Mouse (Mus musculus) MEL (cell line): Measurements from ENCODE around the gene Art2b.

Source experiments
- CHD2 ChIP-seq: IDR thresholded peaks from 2 replicates; pipeline ENCODE4 v1.6.1; 2011; ENCODE audit warnings: low read length, improper control_type of control experiment
- CTCF ChIP-seq, 3 experiments: IDR thresholded peaks in 2 of 3; conservative IDR thresholded peaks in 1 of 3; 2 replicates each; pipeline ENCODE4 v1.5.1; 2011 to 2012; ENCODE audit warnings: low read length in 3 of 3, low read depth in 2 of 3, mild to moderate bottlenecking in 2 of 3, improper control_type of control experiment in 1 of 3, inconsistent platforms in 1 of 3, mixed read lengths in 1 of 3, moderate library complexity in 1 of 3; ENCODE audit not compliant: control insufficient read depth in 1 of 3, insufficient read depth in 1 of 3, poor library complexity in 1 of 3, severe bottlenecking in 1 of 3
- E2F4 ChIP-seq: IDR thresholded peaks from 2 replicates; pipeline ENCODE4 v1.6.1; 2011; ENCODE audit warnings: low read depth, low read length, improper control_type of control experiment, borderline replicate concordance
- ELF1 ChIP-seq: IDR thresholded peaks from 2 replicates; pipeline ENCODE4 v1.6.1; 2014; ENCODE audit warnings: low read depth, mild to moderate bottlenecking, inconsistent platforms, low read length, improper control_type of control experiment, moderate library complexity
- EP300 ChIP-seq, 2 experiments: IDR thresholded peaks; 2 replicates each; pipeline ENCODE4 v1.6.1; 2011; ENCODE audit warnings: improper control_type of control experiment in 2 of 2, low read length in 2 of 2, low read depth in 1 of 2, mild to moderate bottlenecking in 1 of 2
- GATA1 ChIP-seq: IDR thresholded peaks from 2 replicates; pipeline ENCODE4 v1.6.1; 2011; ENCODE audit warnings: low read depth, low read length, improper control_type of control experiment
- NELFE ChIP-seq: IDR thresholded peaks from 2 replicates; pipeline ENCODE4 v1.6.1; 2011; ENCODE audit warnings: low read depth, low read length, improper control_type of control experiment
- POLR2A ChIP-seq, 2 experiments: IDR thresholded peaks; 2 replicates each; pipeline ENCODE4 v1.6.1; 2011 to 2012; ENCODE audit warnings: low read length in 2 of 2, mild to moderate bottlenecking in 2 of 2, control low read depth in 1 of 2, improper control_type of control experiment in 1 of 2, low read depth in 1 of 2, moderate library complexity in 1 of 2; ENCODE audit not compliant: control insufficient read depth in 1 of 2, insufficient read depth in 1 of 2, poor library complexity in 1 of 2
- POLR2AphosphoS2 ChIP-seq: IDR thresholded peaks from 2 replicates; pipeline ENCODE4 v1.6.1; 2011; ENCODE audit warnings: low read length, improper control_type of control experiment
- SMC3 ChIP-seq: IDR thresholded peaks from 2 replicates; pipeline ENCODE4 v1.6.1; 2011; ENCODE audit warnings: low read depth, low read length, improper control_type of control experiment
- TAL1 ChIP-seq: IDR thresholded peaks from 2 replicates; pipeline ENCODE4 v1.6.1; 2012; ENCODE audit warnings: mild to moderate bottlenecking, inconsistent platforms, low read length, moderate library complexity, mixed read lengths
- TCF12 ChIP-seq: IDR thresholded peaks from 2 replicates; pipeline ENCODE4 v1.6.1; 2014; ENCODE audit warnings: low read depth, mild to moderate bottlenecking, inconsistent platforms, low read length, improper control_type of control experiment, moderate library complexity

DNA sequence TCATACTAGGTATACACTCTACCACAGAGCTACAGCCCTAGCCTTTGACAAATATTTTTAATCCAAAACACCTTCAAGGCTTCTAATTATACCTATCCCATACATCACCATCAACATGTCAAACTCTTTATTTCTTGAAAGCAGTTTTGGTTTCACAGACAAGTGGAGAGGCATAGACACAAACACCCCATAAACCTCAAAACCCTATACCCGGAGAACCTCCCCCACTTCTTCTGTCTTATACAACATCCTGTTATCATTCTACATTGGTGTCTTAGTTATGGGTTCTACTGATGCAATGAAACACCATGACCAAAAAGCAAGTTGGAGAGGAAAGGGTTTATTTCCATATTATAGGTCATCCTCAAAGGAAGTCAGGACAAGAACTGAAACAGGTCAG is 15.0 kb upstream of the Art2b start:
- no peak for TF ChIP-seq CTCF (IDR thresholded peaks at IDR 0.05 in 2 of 3, conservative IDR thresholded peaks at IDR 0.05 in 1 of 3; ENCODE audit: control insufficient read depth in 1 of 3, insufficient read depth in 1 of 3, low read depth in 2 of 3, low read length in 3 of 3, poor library complexity in 1 of 3, severe bottlenecking in 1 of 3)
- TF ChIP-seq POLR2A (IDR thresholded peaks at IDR 0.05; ENCODE audit: control insufficient read depth in 1 of 2, insufficient read depth in 1 of 2, low read depth in 1 of 2, low read length in 2 of 2, poor library complexity in 1 of 2), result no peak
- no peak for TF ChIP-seq EP300 (IDR thresholded peaks at IDR 0.05; ENCODE audit: low read depth in 1 of 2, low read length in 2 of 2)
- TF ChIP-seq SMC3, result no peak
- TF ChIP-seq E2F4, result no peak
- no peak for TF ChIP-seq TAL1
- no peak for TF ChIP-seq TCF12
- TF ChIP-seq POLR2AphosphoS2, result no peak
- no peak for TF ChIP-seq CHD2
- no peak for TF ChIP-seq GATA1
- TF ChIP-seq ELF1, result no peak
- TF ChIP-seq NELFE, result no peak
